ENCODE assay signal across 8 mouse cellular contexts in the genomic region with DNA sequence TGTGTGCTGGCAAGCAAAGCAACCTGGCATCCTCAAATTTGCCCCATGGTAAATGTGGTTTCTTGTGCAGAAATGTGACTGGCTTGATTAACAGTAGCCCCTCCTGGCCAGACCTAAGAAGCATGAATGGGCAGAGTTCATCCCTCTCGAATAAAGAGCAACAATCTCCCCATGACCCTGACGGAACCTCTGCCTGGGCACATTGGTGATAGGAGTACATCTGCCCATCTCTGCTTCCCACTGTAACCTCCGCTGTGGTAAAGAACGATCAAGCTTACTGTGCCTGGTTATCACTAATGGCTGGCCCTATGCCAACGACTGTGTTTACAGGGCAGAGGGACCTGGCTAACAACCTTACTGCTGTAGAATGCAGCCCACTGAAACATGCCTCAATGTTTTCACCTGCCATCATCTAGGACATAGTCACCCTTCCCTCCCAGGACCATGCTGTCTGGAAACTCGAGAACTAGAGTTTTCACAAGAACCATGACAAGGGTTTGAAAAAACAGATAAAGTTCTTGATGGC.
"Had no signal": no experiment of that assay in that cellular context is flagged by ENCODE, and none has a peak within 500 bp of the region (broad histone marks: within the 10 kb centered on the region; RNA-seq: fewer than 3 reads in every experiment).

No protein-coding gene starts in this region.

- H3K4me2 ChIP-seq: kidney, embryonic 15.5 days; limb, embryonic 15.5 days; liver, embryonic 13.5 days; midbrain, embryonic 12.5 days had no signal

- H3K4me3 ChIP-seq: kidney, embryonic 15.5 days; limb, embryonic 15.5 days; liver, embryonic 13.5 days; midbrain, embryonic 12.5 days had no signal

- H3K9me3 ChIP-seq: kidney, embryonic 15.5 days; limb, embryonic 15.5 days; liver, embryonic 13.5 days; midbrain, embryonic 12.5 days had no signal

- H3K36me3 ChIP-seq: kidney, embryonic 15.5 days; limb, embryonic 15.5 days; liver, embryonic 13.5 days; midbrain, embryonic 12.5 days had no signal

- H3K4me1 ChIP-seq: kidney, embryonic 15.5 days; liver, embryonic 13.5 days; midbrain, embryonic 12.5 days had no signal

- H3K27ac ChIP-seq: kidney, embryonic 15.5 days; limb, embryonic 15.5 days; liver, embryonic 13.5 days; midbrain, embryonic 12.5 days; stomach, postnatal 0 days had no signal

- DNase-seq: kidney, adult 2 months; kidney, postnatal 14 days; liver, embryonic 13.5 days; lung, adult 18-20 months had no signal

- H3K27me3 ChIP-seq: kidney, embryonic 15.5 days; limb, embryonic 15.5 days; liver, embryonic 13.5 days; midbrain, embryonic 12.5 days had no signal

- H3K9ac ChIP-seq: kidney, embryonic 15.5 days; limb, embryonic 15.5 days; liver, embryonic 13.5 days; midbrain, embryonic 12.5 days had no signal
